Mouse (Mus musculus): Measurements from ENCODE around the gene Zfp169. TPM values are rescaled to one million over a fixed set of nuclear protein-coding genes. Genes with fewer than 3 reads are reported as not detected.
"Not testable (repeated sequence)": the region's sequence is repeated elsewhere in the genome, so short reads cannot be mapped to it uniquely, and the experiment has no call there.

Zfp169 gene
- polyA plus RNA-seq, 1 experiment from 2014 or later: 4.9 TPM

DNA sequence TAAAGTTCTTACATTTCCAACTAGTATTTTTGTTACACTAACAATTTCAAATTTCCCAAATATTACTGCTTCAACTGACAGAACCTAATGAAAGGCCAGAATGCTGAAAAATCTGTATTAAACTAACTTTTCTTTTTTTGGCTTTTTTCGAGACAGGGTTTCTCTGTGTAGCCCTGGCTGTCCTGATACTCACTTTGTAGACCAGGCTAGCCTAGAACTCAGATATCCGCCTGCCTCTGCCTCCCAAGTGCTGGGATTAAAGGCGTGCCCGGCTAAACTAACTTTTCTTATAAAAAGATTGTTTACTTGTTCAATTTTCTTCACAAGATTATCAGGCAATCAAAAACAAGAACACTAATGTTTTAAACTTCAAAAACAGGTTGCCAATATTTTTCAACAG lies 31.6 kb upstream of the Zfp169 start:
- peak overlapping the region; percentile 79 for H3K4me3 ChIP-seq (replicated peaks)
- H3K9me3 ChIP-seq: no peaks in the 10 kb centered on the region
- no peaks in the 10 kb centered on the region for H3K36me3 ChIP-seq
- 48% methylated on average over 4 of the region's 4 CpGs for WGBS
- peak overlapping the region; percentile 79 for H3K4me2 ChIP-seq (replicated peaks)
- peaks cover 37% of the 10 kb centered on the region for H3K4me1 ChIP-seq (replicated peaks)
- no peak for ATAC-seq
- no peaks in the 10 kb centered on the region for H3K27me3 ChIP-seq
- H3K9ac ChIP-seq (replicated peaks): peak overlapping the region; percentile 95; the same call in 1 of the 2 replicates
- no peak overlapping the region for H3K27ac ChIP-seq

DNA sequence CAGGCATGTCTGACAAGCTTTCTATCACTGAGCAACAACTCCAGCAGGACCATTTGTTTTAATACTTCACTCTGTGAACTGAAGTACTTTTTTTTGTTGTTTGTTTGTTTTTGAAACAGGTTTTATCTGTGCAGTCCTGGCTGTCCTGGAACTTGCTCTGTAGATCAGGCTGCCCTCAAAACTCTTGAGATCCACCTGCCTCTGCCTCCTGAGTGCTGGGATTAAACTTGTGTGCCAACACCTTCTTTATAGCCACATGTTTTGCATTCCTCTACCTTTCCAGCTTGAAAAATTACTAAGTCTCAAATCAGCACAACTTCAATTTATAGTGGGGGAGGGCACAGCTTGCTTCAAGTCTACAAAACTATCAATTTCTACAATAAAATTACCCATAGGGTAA lies 31.1 kb upstream of the Zfp169 start:
- Histone ChIP-seq H3K27ac (no peak overlapping the region), H3K4me1 (replicated peaks) (peaks cover 39% of the 10 kb centered on the region), H3K36me3 (no peaks in the 10 kb centered on the region), H3K9me3 (no peaks in the 10 kb centered on the region), H3K27me3 (no peaks in the 10 kb centered on the region), H3K4me3 (replicated peaks) (peak overlapping the region; percentile 8; the same call in 1 of the 2 replicates), H3K9ac (replicated peaks) (no peak overlapping the region), H3K4me2 (replicated peaks) (peak overlapping the region; percentile 79)
- no peak for ATAC-seq

DNA sequence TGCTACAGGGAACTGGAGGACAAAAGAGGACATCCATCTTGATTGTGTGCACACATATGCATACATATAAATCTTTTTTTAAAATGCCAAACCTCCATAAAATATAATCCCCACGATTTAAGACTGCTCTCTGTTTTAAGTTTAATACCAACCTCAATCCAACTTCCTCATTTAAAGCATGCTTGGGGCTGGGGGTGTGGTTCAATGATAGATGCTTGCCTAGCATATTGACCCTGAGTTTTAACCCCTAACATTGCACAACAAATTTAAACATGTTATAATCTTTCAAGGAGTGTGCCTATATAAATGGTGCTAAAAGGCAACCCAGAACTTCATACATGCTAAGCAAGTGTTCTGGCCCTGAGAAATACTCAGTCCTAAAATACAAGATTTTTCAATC lies 27.2 kb upstream of the Zfp169 start:
- 78% methylated on average over 1 of the region's 1 CpGs for WGBS
- no peak overlapping the region for H3K27ac ChIP-seq
- no peak overlapping the region for H3K4me3 ChIP-seq (replicated peaks)

DNA sequence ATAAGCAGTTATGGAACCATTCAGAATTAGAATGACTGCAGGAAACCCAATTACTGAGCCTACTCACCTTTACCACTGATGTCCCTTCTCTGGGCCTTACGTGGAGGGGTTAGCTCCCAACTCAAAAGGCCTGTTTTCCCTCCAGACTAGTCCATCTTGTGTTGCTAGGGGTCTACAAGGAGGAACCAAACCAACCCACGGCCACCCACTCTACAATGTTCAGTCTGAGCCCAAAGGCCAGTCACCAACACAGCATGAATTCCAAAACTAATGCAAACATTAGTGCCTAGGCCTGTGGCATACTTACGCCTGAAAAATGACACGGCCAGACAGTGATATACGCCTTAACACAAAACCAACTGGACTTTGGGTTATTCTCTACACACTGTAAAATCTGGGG lies 20.2 kb upstream of the Zfp169 start:
- Histone ChIP-seq H3K9ac (replicated peaks) (no peak overlapping the region), H3K27me3 (no peaks in the 10 kb centered on the region), H3K4me3 (replicated peaks) (no peak overlapping the region), H3K9me3 (no peaks in the 10 kb centered on the region), H3K4me2 (replicated peaks) (no peak overlapping the region), H3K27ac (no peak overlapping the region), H3K36me3 (peaks cover 7% of the 10 kb centered on the region; the same call in 1 of the 2 replicates), H3K4me1 (replicated peaks) (no peaks in the 10 kb centered on the region)
- no peak for ATAC-seq
- 83% methylated on average over 5 of the region's 5 CpGs for WGBS

More for the DNA sequence above, 27.2 kb upstream of the Zfp169 start:
- H3K36me3 ChIP-seq: peaks cover 7% of the 10 kb centered on the region; the same call in 1 of the 2 replicates
- no peaks in the 10 kb centered on the region for H3K9me3 ChIP-seq
- no peak for ATAC-seq
- H3K27me3 ChIP-seq: no peaks in the 10 kb centered on the region
- no peak overlapping the region for H3K9ac ChIP-seq (replicated peaks)
- no peak overlapping the region for H3K4me2 ChIP-seq (replicated peaks)
- peaks cover 39% of the 10 kb centered on the region for H3K4me1 ChIP-seq (replicated peaks)

DNA sequence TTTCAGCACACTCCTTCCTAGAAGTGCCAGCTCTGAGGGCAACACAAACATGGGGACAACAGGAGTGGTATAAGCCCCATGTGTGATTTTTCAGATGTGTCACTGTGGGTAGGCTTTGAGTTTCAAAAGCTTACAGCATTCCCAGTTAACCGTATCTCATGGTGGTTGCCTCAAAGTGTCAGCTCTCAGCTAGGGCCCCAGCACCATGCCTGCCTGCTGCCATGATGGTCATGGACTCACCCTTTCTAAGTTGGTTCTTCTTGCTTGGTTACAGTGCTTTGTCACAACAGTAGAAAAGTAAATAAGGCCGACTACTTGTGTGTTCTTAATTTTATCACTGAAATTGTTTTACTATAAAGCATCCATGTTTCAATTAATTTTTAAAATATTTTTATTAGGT lies 18.2 kb upstream of the Zfp169 start:
- no peak overlapping the region for H3K4me3 ChIP-seq (replicated peaks)
- H3K4me2 ChIP-seq (replicated peaks): no peak overlapping the region
- WGBS: 82% methylated on average over 2 of the region's 2 CpGs
- ATAC-seq: no peak
- H3K9ac ChIP-seq (replicated peaks): no peak overlapping the region
- H3K9me3 ChIP-seq: no peaks in the 10 kb centered on the region
- H3K4me1 ChIP-seq (replicated peaks): no peaks in the 10 kb centered on the region
- H3K27me3 ChIP-seq: no peaks in the 10 kb centered on the region
- H3K36me3 ChIP-seq: no peaks in the 10 kb centered on the region
- H3K27ac ChIP-seq: no peak overlapping the region

DNA sequence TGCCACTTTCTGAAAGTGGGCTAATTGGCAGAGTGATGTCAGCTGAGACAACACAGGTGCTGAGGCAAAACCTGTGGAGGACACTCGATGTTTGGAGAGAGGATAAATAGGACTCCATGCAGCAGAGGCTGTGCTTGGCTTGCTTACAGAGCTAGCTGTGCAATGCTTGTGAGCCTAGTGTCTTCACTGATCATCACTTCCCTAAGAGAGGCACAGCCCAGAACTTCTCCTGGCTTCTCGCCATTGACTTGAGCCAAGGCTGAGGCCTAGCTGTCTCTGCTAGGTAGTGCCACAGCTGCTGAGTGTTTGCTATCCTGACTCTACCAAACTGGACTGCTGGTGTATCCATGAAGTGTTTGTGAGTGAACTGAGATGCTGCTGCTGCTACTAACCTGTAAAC lies 17.4 kb upstream of the Zfp169 start:
- H3K36me3 ChIP-seq: no peaks in the 10 kb centered on the region
- H3K27ac ChIP-seq: no peak overlapping the region
- no peaks in the 10 kb centered on the region for H3K9me3 ChIP-seq
- H3K27me3 ChIP-seq: no peaks in the 10 kb centered on the region
- no peak for ATAC-seq
- no peak overlapping the region for H3K4me3 ChIP-seq (replicated peaks)
- H3K4me2 ChIP-seq (replicated peaks): no peak overlapping the region
- no peak overlapping the region for H3K9ac ChIP-seq (replicated peaks)
- no peaks in the 10 kb centered on the region for H3K4me1 ChIP-seq (replicated peaks)
- WGBS: 73% methylated on average over 2 of the region's 2 CpGs

DNA sequence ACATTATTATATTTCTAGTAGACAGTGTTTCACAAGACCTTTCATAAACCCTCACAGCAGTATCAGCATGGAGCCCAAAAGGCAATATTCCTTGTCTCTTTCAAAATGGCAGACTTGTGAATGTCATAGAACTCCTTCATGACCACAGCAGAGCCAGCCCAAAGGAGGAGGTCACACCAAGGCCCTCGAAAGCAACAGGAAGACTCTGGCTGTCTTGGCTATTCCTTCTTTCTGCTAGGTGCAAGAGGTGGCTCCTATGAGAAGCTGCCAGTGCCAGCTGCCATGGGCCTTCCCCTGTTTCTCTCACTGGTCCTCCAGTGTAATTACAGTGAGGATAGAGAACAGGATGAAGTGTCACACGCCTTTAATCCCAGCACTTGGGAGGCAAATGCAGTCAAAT lies 15.8 kb upstream of the Zfp169 start:
- ATAC-seq: no peak
- Histone ChIP-seq H3K27ac (no peak overlapping the region), H3K4me2 (replicated peaks) (no peak overlapping the region), H3K36me3 (no peaks in the 10 kb centered on the region), H3K9ac (replicated peaks) (no peak overlapping the region), H3K4me3 (replicated peaks) (no peak overlapping the region), H3K9me3 (no peaks in the 10 kb centered on the region), H3K27me3 (no peaks in the 10 kb centered on the region), H3K4me1 (replicated peaks) (no peaks in the 10 kb centered on the region)
- WGBS: 54% methylated on average over 2 of the region's 2 CpGs

DNA sequence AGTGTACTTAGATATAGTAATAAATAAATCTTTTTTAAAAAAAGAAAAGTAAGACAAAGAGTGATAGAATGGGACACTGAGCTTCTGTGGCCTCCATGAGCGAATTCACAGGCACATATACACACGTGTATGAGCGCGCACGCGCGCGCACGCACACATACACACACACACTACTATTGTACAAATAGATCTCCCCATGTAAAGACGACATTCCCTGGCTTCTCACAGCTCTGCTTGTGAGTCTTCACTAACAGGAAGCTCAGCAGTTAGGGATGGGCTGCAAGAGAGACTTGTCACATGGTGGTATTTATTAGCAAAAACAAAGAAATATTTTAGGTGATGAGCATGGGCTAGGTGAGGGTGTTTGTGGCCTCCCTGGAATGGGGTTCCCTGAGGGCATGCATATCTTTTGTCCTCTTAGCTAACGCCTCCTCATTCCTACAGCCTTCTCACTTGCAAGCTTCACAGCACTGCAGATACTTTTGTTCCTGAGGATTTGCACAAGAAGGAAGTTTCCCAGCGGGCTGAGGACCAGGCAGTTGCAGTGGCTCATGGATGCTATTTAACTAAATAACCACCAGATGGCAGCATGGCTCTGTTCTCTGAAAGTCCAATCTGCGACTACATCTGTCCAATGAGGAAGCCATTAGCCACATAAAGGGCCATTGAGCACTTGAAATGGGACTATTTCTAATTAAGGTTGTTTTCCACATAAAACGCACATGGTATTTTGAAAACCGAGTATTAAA lies 15.0 kb upstream of the Zfp169 start:
- 54% methylated on average over 15 of the region's 15 CpGs for WGBS
- ATAC-seq: peak; percentile 80
- H3K4me2 ChIP-seq (replicated peaks): no peak overlapping the region
- H3K4me1 ChIP-seq (replicated peaks): no peaks in the 10 kb centered on the region
- H3K9me3 ChIP-seq: no peaks in the 10 kb centered on the region
- no peak overlapping the region for H3K27ac ChIP-seq
- no peak overlapping the region for H3K4me3 ChIP-seq (replicated peaks)
- no peak overlapping the region for H3K9ac ChIP-seq (replicated peaks)
- no peaks in the 10 kb centered on the region for H3K36me3 ChIP-seq
- no peaks in the 10 kb centered on the region for H3K27me3 ChIP-seq

DNA sequence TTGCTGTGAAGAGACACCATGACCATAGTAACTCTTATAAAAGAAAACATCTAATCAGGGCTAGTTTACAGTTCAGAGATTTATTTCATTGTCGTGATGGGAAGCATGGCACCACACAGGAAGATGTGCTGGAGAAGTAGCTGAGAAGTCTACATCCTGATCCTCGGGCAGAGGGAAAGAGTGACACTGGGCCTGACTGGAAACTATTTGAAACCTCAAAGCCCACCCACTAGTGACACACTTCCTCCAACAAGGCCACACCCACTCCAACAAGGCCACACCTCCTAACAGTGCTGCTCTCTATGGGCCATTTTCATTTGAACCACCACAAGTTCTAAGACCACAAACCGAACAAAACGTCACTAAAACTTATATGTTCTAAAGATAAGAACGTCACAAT lies 12.5 kb upstream of the Zfp169 start:
- Histone ChIP-seq H3K4me2 (replicated peaks) (no peak overlapping the region), H3K4me3 (replicated peaks) (no peak overlapping the region), H3K27me3 (no peaks in the 10 kb centered on the region), H3K36me3 (no peaks in the 10 kb centered on the region), H3K9ac (replicated peaks) (no peak overlapping the region), H3K4me1 (replicated peaks) (no peaks in the 10 kb centered on the region), H3K27ac (no peak overlapping the region), H3K9me3 (no peaks in the 10 kb centered on the region)
- no peak for ATAC-seq
- 81% methylated on average over 5 of the region's 5 CpGs for WGBS

DNA sequence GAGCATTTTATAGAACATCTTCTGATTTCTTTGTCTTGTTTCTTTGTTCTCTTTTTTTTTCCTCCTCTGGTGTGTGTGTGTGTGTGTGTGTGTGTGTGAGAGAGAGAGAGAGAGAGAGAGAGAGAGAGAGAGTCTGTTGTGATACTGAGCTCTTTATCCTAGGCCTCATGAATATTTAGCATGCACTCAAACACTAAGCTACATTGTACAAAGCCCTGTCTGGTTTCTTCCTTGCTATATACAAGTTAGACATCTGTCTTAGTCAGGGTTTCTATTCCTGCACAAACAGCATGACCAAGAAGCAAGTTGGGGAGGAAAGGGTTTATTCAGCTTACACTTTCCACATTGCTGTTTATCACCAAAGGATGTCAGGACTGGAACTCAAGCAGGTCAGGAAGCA lies 5.9 kb upstream of the Zfp169 start:
- ATAC-seq; H3K9me3 ChIP-seq; H3K36me3 ChIP-seq; H3K27ac ChIP-seq; H3K27me3 ChIP-seq; H3K4me2 ChIP-seq (replicated peaks); H3K4me3 ChIP-seq (replicated peaks); H3K4me1 ChIP-seq (replicated peaks); H3K9ac ChIP-seq (replicated peaks): not testable (repeated sequence)

DNA sequence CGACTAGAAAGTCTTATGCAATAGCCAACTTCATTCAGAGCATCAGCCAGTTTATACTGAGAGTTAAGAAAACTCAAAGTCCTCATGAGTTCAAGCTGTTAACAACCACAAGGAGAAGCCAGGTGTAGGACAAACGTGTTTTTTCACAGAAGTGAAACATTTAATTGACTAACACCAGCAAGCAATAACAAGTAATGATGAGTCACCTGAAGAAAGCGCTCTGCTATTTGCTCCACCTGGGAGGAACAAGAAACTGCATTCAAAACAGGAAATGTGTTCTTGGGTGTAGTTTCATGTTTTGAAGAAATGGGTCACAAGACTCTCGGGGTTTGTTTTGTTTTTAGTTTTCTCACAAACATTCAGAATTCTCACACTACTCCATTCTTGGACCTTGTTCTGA lies 2.6 kb upstream of the Zfp169 start:
- no peak overlapping the region for H3K4me2 ChIP-seq (replicated peaks)
- 90% methylated on average over 4 of the region's 4 CpGs for WGBS
- H3K27me3 ChIP-seq: no peaks in the 10 kb centered on the region
- no peak for ATAC-seq
- peaks cover 15% of the 10 kb centered on the region for H3K4me1 ChIP-seq (replicated peaks)
- H3K27ac ChIP-seq: no peak overlapping the region
- H3K36me3 ChIP-seq: no peaks in the 10 kb centered on the region
- peaks cover 10% of the 10 kb centered on the region; the same call in 1 of the 2 replicates for H3K9me3 ChIP-seq
- no peak overlapping the region for H3K9ac ChIP-seq (replicated peaks)
- no peak overlapping the region for H3K4me3 ChIP-seq (replicated peaks)

DNA sequence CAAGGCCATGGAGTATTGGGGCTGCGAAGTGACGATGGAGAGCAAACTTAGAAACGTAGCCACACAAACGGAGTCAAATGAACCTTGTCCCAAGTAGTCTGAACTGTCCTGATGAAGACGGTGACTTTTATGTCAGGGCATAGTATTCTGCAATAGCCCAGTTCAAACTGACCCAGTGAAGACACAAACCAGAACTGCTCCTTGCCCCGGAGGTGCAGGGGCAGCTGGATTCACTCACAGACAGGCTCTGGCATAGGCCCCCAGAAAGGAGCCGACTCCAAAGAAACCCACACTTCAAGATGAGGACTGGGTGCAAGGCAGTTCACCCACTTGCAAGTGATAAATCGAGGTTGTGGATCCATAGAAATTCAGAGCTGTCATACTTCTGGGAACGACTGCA lies 4.6 kb downstream of the Zfp169 start:
- WGBS: 96% methylated on average over 9 of the region's 9 CpGs
- no peak overlapping the region for H3K4me3 ChIP-seq (replicated peaks)
- no peak overlapping the region for H3K9ac ChIP-seq (replicated peaks)
- H3K36me3 ChIP-seq: peaks cover 23% of the 10 kb centered on the region
- H3K27me3 ChIP-seq: no peaks in the 10 kb centered on the region
- no peak for ATAC-seq
- H3K4me1 ChIP-seq (replicated peaks): peaks cover 11% of the 10 kb centered on the region
- H3K9me3 ChIP-seq: 0 out of 2 replicates have a peak, but pooled peaks cover under 1% of the 10 kb centered on the region
- H3K4me2 ChIP-seq (replicated peaks): no peak overlapping the region
- no peak overlapping the region for H3K27ac ChIP-seq

DNA sequence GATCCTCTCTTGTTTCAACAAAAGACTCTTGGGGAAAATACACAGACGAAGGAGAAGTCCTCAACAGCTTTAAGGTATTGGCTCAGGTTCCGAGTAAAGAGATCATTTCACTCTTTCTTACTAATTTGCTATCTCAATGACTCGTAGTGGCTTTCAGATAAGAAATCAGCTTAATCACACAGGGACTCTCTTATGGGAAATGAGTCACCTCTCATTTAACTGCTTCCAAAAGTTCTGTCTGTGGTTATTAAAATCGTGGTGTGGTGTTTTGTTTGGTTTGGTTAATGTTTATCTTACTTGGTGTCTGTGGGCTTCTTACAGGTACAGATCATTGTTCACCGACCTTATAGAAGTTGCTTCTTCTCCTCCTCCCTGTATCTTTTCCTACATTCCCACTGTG lies 10.8 kb downstream of the Zfp169 start:
- no peak for ATAC-seq
- Histone ChIP-seq H3K27me3 (no peaks in the 10 kb centered on the region), H3K27ac (no peak overlapping the region), H3K4me2 (replicated peaks) (no peak overlapping the region), H3K9me3 (peaks cover 5% of the 10 kb centered on the region; the same call in 1 of the 2 replicates), H3K36me3 (peaks cover 43% of the 10 kb centered on the region), H3K9ac (replicated peaks) (no peak overlapping the region), H3K4me3 (replicated peaks) (no peak overlapping the region), H3K4me1 (replicated peaks) (peaks cover 12% of the 10 kb centered on the region)
- WGBS: 81% methylated on average over 5 of the region's 5 CpGs

Data from midbrain, embryonic 13.5 days (tissue).